Mouse (Mus musculus): ENCODE results near the gene Kcnj10. TPM values are rescaled to one million over a fixed set of nuclear protein-coding genes. Genes with fewer than 3 reads are reported as not detected.

Gene Kcnj10
- total RNA-seq (2021), result under 1 TPM; 0.10 to 0.14 TPM

- intact Hi-C loops (cut with DNase I), result no loop called here
- DNase-seq (ENCODE audit: low spot score), result peak; percentile 38
These were observed at the start of gene Kcnj10 for GRCm38 (mm10) chr1:172340729-172341321. TSS of gene Kcnj10 (plus strand) at chr1:172341210.

- intact Hi-C loops (cut with DNase I), result no loop called here
- DNase-seq (ENCODE audit: low spot score), result no peak
These were observed 48.1 kb upstream of the Kcnj10 start for GRCm38 (mm10) chr1:172292880-172293279.

- no peak for DNase-seq (ENCODE audit: low spot score)
- intact Hi-C loops (cut with DNase I), result no loop called here
These were observed 47.6 kb upstream of the Kcnj10 start for GRCm38 (mm10) chr1:172293449-172293848.

GRCm38 (mm10) chr1:172295751-172296197 is 45.2 kb upstream of the Kcnj10 start:
- intact Hi-C loops (cut with DNase I), result no loop called here
- no peak for DNase-seq (ENCODE audit: low spot score)

GRCm38 (mm10) chr1:172296816-172297510 is 44.0 kb upstream of the Kcnj10 start:
- peak; percentile 50 for DNase-seq (ENCODE audit: low spot score)
- intact Hi-C loops (cut with DNase I), result no loop called here

GRCm38 (mm10) chr1:172297611-172298537 is 43.1 kb upstream of the Kcnj10 start, which contains the start of gene Atp1a2:
TSS of gene Atp1a2 (minus strand) at chr1:172298064.
- DNase-seq (ENCODE audit: low spot score), result peak; percentile 71
- intact Hi-C loops (cut with DNase I), result no loop called here

GRCm38 (mm10) chr1:172299528-172299927 is 41.5 kb upstream of the Kcnj10 start:
- intact Hi-C loops (cut with DNase I), result no loop called here
- DNase-seq (ENCODE audit: low spot score), result no peak

- no peak for DNase-seq (ENCODE audit: low spot score)
- intact Hi-C loops (cut with DNase I), result no loop called here
These were observed 40.8 kb upstream of the Kcnj10 start for GRCm38 (mm10) chr1:172300247-172300646.

- DNase-seq (ENCODE audit: low spot score), result no peak
- intact Hi-C loops (cut with DNase I), result no loop called here
These were observed 39.8 kb upstream of the Kcnj10 start for GRCm38 (mm10) chr1:172301180-172301579.

- intact Hi-C loops (cut with DNase I), result no loop called here
- no peak for DNase-seq (ENCODE audit: low spot score)
These were observed 38.7 kb upstream of the Kcnj10 start for GRCm38 (mm10) chr1:172302311-172302710.

GRCm38 (mm10) chr1:172302851-172303250 is 38.2 kb upstream of the Kcnj10 start:
- no peak for DNase-seq (ENCODE audit: low spot score)

GRCm38 (mm10) chr1:172304443-172304842 is 36.6 kb upstream of the Kcnj10 start:
- intact Hi-C loops (cut with DNase I), result no loop called here
- DNase-seq (ENCODE audit: low spot score), result no peak

More at GRCm38 (mm10) chr1:172302851-172303250, 38.2 kb upstream of the Kcnj10 start:
- intact Hi-C loops (cut with DNase I), result no loop called here

- DNase-seq (ENCODE audit: low spot score), result no peak
- intact Hi-C loops (cut with DNase I), result no loop called here
These were observed 35.9 kb upstream of the Kcnj10 start for GRCm38 (mm10) chr1:172305153-172305552.

- intact Hi-C loops (cut with DNase I), result no loop called here
- no peak for DNase-seq (ENCODE audit: low spot score)
These were observed 35.4 kb upstream of the Kcnj10 start for GRCm38 (mm10) chr1:172305635-172306034.

GRCm38 (mm10) chr1:172306196-172306595 is 34.8 kb upstream of the Kcnj10 start:
- no peak for DNase-seq (ENCODE audit: low spot score)
- intact Hi-C loops (cut with DNase I), result no loop called here

GRCm38 (mm10) chr1:172306885-172307284 is 34.1 kb upstream of the Kcnj10 start:
- no peak for DNase-seq (ENCODE audit: low spot score)
- intact Hi-C loops (cut with DNase I), result no loop called here

GRCm38 (mm10) chr1:172307936-172308335 is 33.1 kb upstream of the Kcnj10 start:
- no peak for DNase-seq (ENCODE audit: low spot score)
- intact Hi-C loops (cut with DNase I), result loop anchor here (2.0 kb wide), 1 partner anchor 25 kb away; no protein-coding TSS in a partner anchor

GRCm38 (mm10) chr1:172308409-172308808 is 32.6 kb upstream of the Kcnj10 start:
- no peak for DNase-seq (ENCODE audit: low spot score)
- intact Hi-C loops (cut with DNase I), result loop anchor here (2.0 kb wide), 1 partner anchor 26 kb away; no protein-coding TSS in a partner anchor

GRCm38 (mm10) chr1:172309699-172310398 is 31.2 kb upstream of the Kcnj10 start:
- DNase-seq (ENCODE audit: low spot score), result peak; percentile 82
- intact Hi-C loops (cut with DNase I), result loop anchor here (1.0 to 5.0 kb wide), 7 partner anchors 27 to 263 kb away; partner anchors contain the start of genes Casq1, Dcaf8 and Pex19
